Mouse (Mus musculus) Patski (cell line): ENCODE measurements around the gene Thsd7b. TPM values are rescaled to one million over a fixed set of nuclear protein-coding genes. Genes with fewer than 3 reads are reported as not detected.
A peak's percentile ranks its signal among the peaks of the same experiment; 100 is the strongest.
"Not testable (repeated sequence)": the region's sequence is repeated elsewhere in the genome, so short reads cannot be mapped to it uniquely, and the experiment has no call there.

Experiments used
- ATAC-seq: fragments of 100-300 bp; one replicate; pipeline ENCODE4 v1.8.0; 2021
- CTCF ChIA-PET: fragments of 350-600 bp; sonication (Branson Sonifier 250); formaldehyde crosslinking; loops from one replicate; lab custom pipeline; 2022; ENCODE audit warnings: inconsistent platforms; lab: Charles Lee
- POLR2A ChIA-PET: fragments of 350-600 bp; sonication (Branson Sonifier 250); formaldehyde crosslinking; loops from one replicate; lab custom pipeline; 2022; ENCODE audit warnings: antibody characterized with exemption, inconsistent platforms; lab: Charles Lee
- DNase-seq: peaks from one replicate; pipeline ENCODE4 v3.0.0-alpha.2; 2011; ENCODE audit warnings: low read depth, low spot score
- H3K27me3 ChIP-seq: fragments of 371-371 bp; one replicate; pipeline ENCODE4 v1.5.1; 2021
- CTCF ChIP-seq: fragments of 100-300 bp; IDR thresholded peaks from one replicate; pipeline ENCODE4 v1.5.1; 2021
- in situ Hi-C: fragments of 300-500 bp; cut with MboI; formaldehyde crosslinking; loops from 3 replicates; pipeline ENCODE4 v1.11.1; 2018; ENCODE audit warnings: low pct_unique_long_range_greater_than_20kb, mixed read lengths
- polyA plus RNA-seq: library from polyadenylated mRNA; unstranded; gene quantifications from one replicate; pipeline ENCODE4 v1.2.3, GENCODE M21; 2021

Gene Thsd7b
- polyA plus RNA-seq, 1 experiment from 2014 or later, result 0.18 TPM

- in situ Hi-C loops, result no loop called here
- ChIA-PET POLR2A (no interaction called here), CTCF (no interaction called here)
- ATAC-seq, result no peak
- no peaks in the 10 kb centered on the region for H3K27me3 ChIP-seq
- DNase-seq, result no peak
- TF ChIP-seq CTCF, result no peak
Measured at GRCm38 (mm10) chr1:130085207-130085606, 812.1 kb downstream of the Thsd7b start.

- no peak for TF ChIP-seq CTCF
- in situ Hi-C loops, result no loop called here
- no peak for ATAC-seq
- no peak for DNase-seq
- ChIA-PET POLR2A (no interaction called here), CTCF (no interaction called here)
- H3K27me3 ChIP-seq, result no peaks in the 10 kb centered on the region
Measured at GRCm38 (mm10) chr1:130085910-130086309, 812.8 kb downstream of the Thsd7b start.

- no peak for TF ChIP-seq CTCF
- in situ Hi-C loops, result no loop called here
- CTCF ChIA-PET, result no interaction called here
- no peak for ATAC-seq
- DNase-seq, result no peak
- peaks cover 9% of the 10 kb centered on the region for H3K27me3 ChIP-seq
- POLR2A ChIA-PET, result no interaction called here
Measured at GRCm38 (mm10) chr1:130099227-130099626, 826.1 kb downstream of the Thsd7b start.

GRCm38 (mm10) chr1:130112580-130113314, 839.6 kb downstream of the Thsd7b start:
- TF ChIP-seq CTCF, result no peak
- no peaks in the 10 kb centered on the region for H3K27me3 ChIP-seq
- CTCF ChIA-PET, result interaction anchor here (0.9 kb wide), 1 partner anchor 18 kb away, joined by 3 read pairs; no protein-coding TSS in a partner anchor
- DNase-seq (no peak), ATAC-seq (no peak)
- POLR2A ChIA-PET, result no interaction called here
- in situ Hi-C loops, result no loop called here

- DNase-seq (no peak), ATAC-seq (no peak)
- in situ Hi-C loops, result no loop called here
- CTCF ChIA-PET, result interaction anchor here (0.9 kb wide), 1 partner anchor 17 kb away, joined by 3 read pairs; no protein-coding TSS in a partner anchor
- TF ChIP-seq CTCF, result no peak
- no peaks in the 10 kb centered on the region for H3K27me3 ChIP-seq
- POLR2A ChIA-PET, result no interaction called here
Measured at GRCm38 (mm10) chr1:130113549-130113948, 840.4 kb downstream of the Thsd7b start.

GRCm38 (mm10) chr1:130130901-130131300, 857.8 kb downstream of the Thsd7b start:
- no peak for ATAC-seq
- in situ Hi-C loops, result no loop called here
- peaks cover 4% of the 10 kb centered on the region for H3K27me3 ChIP-seq
- POLR2A ChIA-PET, result no interaction called here
- no peak for TF ChIP-seq CTCF
- CTCF ChIA-PET, result interaction anchor here (1.0 kb wide), 1 partner anchor 18 kb away, joined by 3 read pairs; no protein-coding TSS in a partner anchor
- DNase-seq, result no peak

GRCm38 (mm10) chr1:130166187-130166586, 893.1 kb downstream of the Thsd7b start:
- in situ Hi-C loops, result loop anchor here (10.0 kb wide), 1 partner anchor 209 kb away; no protein-coding TSS in a partner anchor
- POLR2A ChIA-PET, result no interaction called here
- ATAC-seq (no peak), DNase-seq (no peak)
- H3K27me3 ChIP-seq, result no peaks in the 10 kb centered on the region
- CTCF ChIA-PET, result interaction anchor here (1.4 kb wide), 1 partner anchor 27 kb away, joined by 4 read pairs; no protein-coding TSS in a partner anchor
- TF ChIP-seq CTCF, result no peak

- POLR2A ChIA-PET, result no interaction called here
- no peak for ATAC-seq
- in situ Hi-C loops, result loop anchor here (10.0 kb wide), 1 partner anchor 208 kb away; no protein-coding TSS in a partner anchor
Measured at GRCm38 (mm10) chr1:130167260-130167659, 894.2 kb downstream of the Thsd7b start.

GRCm38 (mm10) chr1:130169875-130170274, 896.8 kb downstream of the Thsd7b start:
- H3K27me3 ChIP-seq, result no peaks in the 10 kb centered on the region
- in situ Hi-C loops, result loop anchor here (10.0 kb wide), 1 partner anchor 205 kb away; no protein-coding TSS in a partner anchor
- no peak for TF ChIP-seq CTCF
- ATAC-seq (no peak), DNase-seq (no peak)
- POLR2A ChIA-PET, result no interaction called here
- CTCF ChIA-PET, result no interaction called here

More at GRCm38 (mm10) chr1:130167260-130167659, 894.2 kb downstream of the Thsd7b start:
- TF ChIP-seq CTCF, result peak; percentile 68
- no peak for DNase-seq
- CTCF ChIA-PET, result interaction anchor here (1.4 kb wide), 1 partner anchor 27 kb away, joined by 3 read pairs; no protein-coding TSS in a partner anchor
- no peaks in the 10 kb centered on the region for H3K27me3 ChIP-seq

GRCm38 (mm10) chr1:130170290-130170689, 897.2 kb downstream of the Thsd7b start:
- in situ Hi-C loops, result no loop called here
- ChIA-PET CTCF (no interaction called here), POLR2A (no interaction called here)
- H3K27me3 ChIP-seq, result no peaks in the 10 kb centered on the region
- no peak for ATAC-seq
- no peak for TF ChIP-seq CTCF
- no peak for DNase-seq

- CTCF ChIA-PET, POLR2A ChIA-PET, H3K27me3 ChIP-seq, ATAC-seq, DNase-seq: not testable (repeated sequence)
- in situ Hi-C loops, result loop anchor here (25.0 kb wide), 1 partner anchor 700 kb away; no protein-coding TSS in a partner anchor
Measured at GRCm38 (mm10) chr1:130186836-130187235, 913.7 kb downstream of the Thsd7b start.
